Mouse (Mus musculus) c-Kit-positive CD71-positive TER-119-negative erythroid progenitor cells, embryonic 14.5 days (primary cell): Measurements from ENCODE around the gene Mfap1b.

Experiments
- DNase-seq: peaks from one replicate; pipeline ENCODE4 v3.0.0-alpha.2; 2013; ENCODE audit warnings: low read depth

Mfap1b gene

DNA sequence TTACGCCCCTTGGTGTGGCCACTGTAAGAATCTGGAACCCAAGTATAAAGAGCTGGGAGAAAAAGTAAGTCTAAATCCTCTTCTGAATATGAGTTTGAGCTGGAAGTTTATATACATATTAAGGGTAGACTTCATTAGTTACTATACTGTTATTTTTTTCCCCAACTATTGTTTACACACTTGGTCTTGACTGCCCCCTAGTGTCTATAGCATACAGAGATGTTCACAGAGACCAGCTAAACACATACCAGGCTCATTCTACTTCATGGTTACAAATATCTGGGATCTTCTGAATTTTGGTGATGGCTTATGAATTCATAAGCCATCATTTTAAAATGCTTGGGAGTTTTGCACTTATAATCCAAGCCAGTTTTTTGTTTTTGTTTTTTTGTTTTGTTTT is 39.0 kb downstream of the Mfap1b start:
- no peak for DNase-seq

DNA sequence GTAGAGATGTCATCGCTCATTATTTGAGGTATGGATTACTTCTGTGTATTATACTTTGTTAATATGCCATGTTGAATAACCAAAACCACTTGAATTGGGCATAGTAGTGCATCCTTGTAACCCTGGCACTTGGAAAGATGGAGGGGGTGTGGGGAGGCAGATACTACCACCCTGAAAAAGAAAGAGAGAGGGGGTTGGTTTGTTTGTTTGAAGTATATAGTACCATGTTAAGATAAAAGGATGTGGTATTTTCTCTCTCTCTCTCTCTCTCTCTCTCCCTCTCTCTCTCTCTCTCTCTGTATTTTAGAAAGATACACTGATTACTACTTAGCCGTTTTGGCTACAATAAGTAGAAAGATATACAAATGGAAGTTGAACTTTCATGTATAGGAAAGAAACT is 48.0 kb downstream of the Mfap1b start:
- DNase-seq, result no peak

DNA sequence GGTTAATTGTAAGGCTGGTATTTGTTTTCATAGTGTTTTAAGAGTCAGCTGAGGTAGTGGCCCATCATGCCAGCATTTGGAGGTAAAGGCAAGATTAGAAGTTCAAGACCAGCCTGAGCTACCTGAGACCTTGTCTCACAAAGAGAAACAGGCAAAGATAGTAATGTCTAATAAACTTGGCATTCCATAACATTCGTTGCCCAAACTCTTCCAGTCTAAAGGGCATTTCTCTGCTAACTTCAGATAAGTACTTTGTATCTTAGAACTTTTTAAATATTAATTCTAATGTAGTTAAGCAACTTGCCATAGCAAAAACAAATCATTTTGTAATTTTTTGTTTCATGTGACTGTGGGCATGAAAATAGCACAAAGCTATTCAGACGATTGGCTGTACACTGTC is 50.7 kb downstream of the Mfap1b start:
- DNase-seq, result no peak

DNA sequence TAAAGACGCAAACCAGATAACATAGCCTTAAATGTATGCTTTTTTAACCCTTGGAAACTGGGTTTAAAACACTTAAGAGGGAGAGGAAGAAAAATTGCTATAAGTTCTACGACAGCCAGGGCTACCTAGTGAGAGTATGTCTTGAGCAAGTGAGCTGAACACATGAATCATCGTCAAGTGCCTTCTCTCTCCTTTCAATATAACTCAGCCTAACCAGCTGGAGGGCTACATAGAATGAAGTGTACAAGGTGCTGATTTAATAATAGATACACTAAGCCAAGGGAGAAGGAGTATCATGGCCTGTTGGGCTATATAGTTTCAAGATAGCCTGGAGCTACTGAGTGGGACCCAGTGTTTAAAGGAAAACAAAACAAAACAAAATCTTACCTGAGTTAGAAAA is 55.4 kb downstream of the Mfap1b start:
- DNase-seq, result no peak

DNA sequence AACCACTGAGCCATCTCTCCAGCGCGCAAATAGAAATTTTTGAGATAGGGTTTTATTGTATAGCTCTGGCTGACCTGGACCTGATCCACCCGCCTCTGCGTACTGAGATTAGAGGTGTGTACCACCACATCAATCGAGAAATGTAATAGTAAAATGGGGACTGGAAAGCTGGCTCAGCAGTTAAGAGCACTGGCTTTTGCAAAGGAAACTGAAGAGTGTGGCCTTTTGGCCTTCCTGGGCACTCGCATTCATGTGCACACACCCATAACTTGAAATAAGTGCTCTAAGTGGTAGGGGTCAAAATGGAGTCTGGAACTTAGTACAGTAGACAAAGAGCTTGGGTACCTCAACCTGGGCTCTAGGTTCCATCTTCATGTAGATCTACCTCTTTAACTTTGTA is 57.5 kb downstream of the Mfap1b start:
- DNase-seq, result no peak

DNA sequence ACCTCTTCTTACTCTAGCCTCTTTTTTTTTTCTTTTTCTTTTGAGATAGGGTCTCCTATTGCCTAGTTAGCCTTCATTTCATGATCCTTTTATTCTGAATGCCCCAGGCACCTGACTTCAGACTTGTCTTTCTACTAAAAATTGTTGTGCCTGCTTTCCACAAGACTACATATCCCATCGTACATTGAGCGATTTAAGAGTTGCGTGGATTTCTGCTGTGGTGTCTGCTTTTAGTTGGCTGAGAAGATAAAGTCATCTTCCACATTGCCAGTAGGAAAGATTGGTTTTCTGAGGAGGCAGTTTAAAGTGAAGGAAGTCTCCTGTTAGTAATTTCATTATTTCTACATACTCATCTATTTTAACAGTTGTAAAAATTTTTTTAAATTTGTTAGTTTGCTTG is 58.3 kb downstream of the Mfap1b start:
- DNase-seq, result no peak

DNA sequence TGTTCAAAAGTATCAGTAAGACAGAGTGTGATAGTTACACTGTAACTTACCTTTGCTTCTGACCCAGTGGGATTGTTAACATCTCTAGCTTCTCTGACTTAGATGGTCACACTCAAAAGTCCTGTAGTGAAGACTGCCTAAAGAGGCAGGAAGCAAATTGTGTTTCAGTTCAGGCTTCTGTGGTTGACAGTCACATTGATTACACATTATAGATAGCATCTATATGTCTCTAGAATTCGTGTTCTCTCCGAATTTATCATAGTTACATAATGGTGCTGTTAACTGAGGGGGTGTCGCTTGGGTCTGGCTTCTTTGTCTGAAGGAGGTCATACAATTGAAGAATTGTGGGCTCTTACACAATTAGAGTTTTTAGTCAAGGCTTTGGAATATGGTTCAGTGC is 58.8 kb downstream of the Mfap1b start:
- DNase-seq, result no peak

DNA sequence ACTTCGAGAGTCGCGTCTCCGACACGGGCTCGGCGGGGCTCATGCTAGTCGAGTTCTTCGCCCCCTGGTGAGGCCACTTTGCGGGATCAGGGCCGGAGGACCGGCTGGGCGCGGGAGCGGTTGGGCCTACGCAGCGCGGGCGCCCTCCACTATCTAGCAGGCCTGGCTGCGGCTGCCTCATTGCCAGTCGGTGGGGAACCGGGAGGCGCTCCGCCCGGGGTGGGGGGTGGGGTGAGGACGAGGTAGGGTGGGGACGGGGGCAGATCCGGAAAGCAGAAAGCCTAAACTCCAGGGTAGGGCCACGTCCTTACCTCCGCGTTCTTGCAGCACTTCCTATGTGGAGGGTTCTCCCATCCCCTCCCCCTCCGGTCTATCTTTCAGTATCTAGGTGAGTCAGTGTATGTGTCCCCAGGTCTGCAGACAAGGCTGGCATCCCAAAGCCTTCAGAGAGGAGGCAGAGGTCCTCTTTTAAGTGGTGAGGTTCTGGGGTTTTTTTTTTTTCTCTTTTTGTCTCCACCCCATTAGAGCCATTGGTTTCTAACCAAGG is 59.7 kb downstream of the Mfap1b start:
- DNase-seq, result peak; percentile 59

DNA sequence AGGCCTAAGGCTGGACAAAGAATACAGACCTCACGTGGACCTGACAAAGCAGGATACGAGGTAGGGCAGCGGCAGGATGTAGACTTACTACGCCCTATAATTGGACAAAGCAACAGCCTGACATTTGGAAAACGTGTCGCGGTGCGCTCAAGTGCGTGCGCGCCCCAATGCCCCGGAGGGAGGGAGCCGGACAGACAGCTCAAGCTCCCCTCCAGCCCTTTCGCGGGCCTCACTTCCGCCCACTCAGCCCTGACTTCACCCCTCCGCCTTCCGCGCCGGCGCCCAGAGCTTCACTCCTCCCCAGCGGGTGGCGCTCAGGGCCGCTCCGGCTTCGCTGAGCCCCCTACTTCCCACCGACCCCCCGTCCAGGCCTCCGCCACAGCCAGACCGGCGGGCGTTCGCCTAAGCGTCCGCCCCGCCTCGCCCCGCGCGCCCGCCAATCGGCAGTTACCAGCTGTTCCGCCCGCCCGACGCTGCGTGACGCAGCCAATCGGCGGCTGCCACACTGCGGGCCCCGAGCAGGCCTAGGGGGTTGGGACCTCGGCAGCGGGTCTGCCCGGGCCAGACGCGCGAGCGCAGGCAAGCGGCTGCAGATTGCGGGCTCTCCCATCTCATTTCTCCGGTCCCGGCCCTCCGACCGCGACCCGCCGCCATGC is 60.4 kb downstream of the Mfap1b start, which contains the start of the genes Pdia3 and Catsper2:
Pdia3 (plus strand) TSS at position 389 of the 656 bp plus-strand sequence.
Catsper2 (minus strand) TSS at position 406 of the 656 bp plus-strand sequence.
- DNase-seq, result peak; percentile 85

DNA sequence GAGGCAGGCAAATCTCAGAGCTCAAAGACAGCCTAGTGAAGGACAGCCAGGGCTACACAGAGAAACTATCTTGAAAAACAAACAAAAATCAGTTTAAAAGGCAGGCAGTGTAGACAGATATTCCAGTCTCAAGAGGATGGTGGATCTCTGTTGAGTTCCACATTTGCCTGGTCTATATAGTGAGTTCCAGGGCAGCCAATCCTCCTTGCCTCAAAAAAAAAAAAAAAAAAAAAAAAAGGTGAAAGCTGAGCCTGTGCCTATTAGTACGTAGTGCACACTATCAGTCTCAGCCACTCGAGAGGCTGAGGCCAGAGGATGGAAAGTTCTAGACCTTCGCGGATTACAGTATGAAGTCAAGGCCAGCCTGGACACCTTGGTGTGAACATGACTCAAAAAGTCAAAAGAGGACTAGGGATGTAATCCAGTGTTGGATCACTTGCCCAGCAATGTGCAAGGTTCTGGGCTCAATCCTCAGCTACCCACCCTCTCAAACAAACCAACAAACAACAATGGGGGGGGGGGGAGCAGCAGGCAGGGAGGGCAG is 61.0 kb downstream of the Mfap1b start:
- DNase-seq, result peak; percentile 60
